Mouse (Mus musculus): Measurements from ENCODE around the gene Memo1. TPM values are rescaled to one million over a fixed set of nuclear protein-coding genes. Genes with fewer than 3 reads are reported as not detected.

Gene Memo1
- total RNA-seq, 2 experiments from 2014 or later: 71.4 to 76.6 TPM

Other genes starting within 250 kb of the Memo1 start
- gene Srd5a2, start 247.6 kb downstream of the Memo1 start, total RNA-seq (2021): not detected
- gene Dpy30, start 28.4 kb upstream of the Memo1 start, total RNA-seq (2021): 10 to 100 TPM; 80.3 to 85.5 TPM
- gene Spast, start 43.5 kb upstream of the Memo1 start, total RNA-seq (2021): 10 to 100 TPM; 48.9 to 51.6 TPM
- gene Slc30a6, start 100.1 kb upstream of the Memo1 start, total RNA-seq (2021): 1 to 10 TPM; 6.3 to 9.9 TPM
- gene Nlrc4, start 163.6 kb upstream of the Memo1 start, total RNA-seq (2021): under 1 TPM; 0.21 to 0.34 TPM
- 10 to 100 TPM; 40.4 to 43.3 TPM for gene Yipf4, start 194.0 kb upstream of the Memo1 start, total RNA-seq (2021)
- gene Birc6, start 232.8 kb upstream of the Memo1 start, total RNA-seq (2021): 10 to 100 TPM; 64.3 to 77.7 TPM